Mouse (Mus musculus) liver, adult 2 months (tissue): ENCODE results near the gene Nsmf. TPM values are rescaled to one million over a fixed set of nuclear protein-coding genes. Genes with fewer than 3 reads are reported as not detected.
A peak's percentile ranks its signal among the peaks of the same experiment; 100 is the strongest.

ENCODE experiments used
- DNase-seq: peaks from one replicate; pipeline ENCODE4 v3.0.0-alpha.2; 2011; ENCODE audit warnings: low read depth, low spot score; ENCODE audit errors: extremely low read depth
- H3K27ac ChIP-seq: fragments of 200-500 bp; replicated peaks from 2 replicates; pipeline ENCODE4 v1.5.1; 2012; ENCODE audit warnings: low read depth, mild to moderate bottlenecking, control low read depth, inconsistent platforms, low read length; ENCODE audit not compliant: insufficient read depth
- H3K27me3 ChIP-seq: fragments of 200-500 bp; 2 replicates; pipeline ENCODE4 v1.6.1; 2012; ENCODE audit warnings: mild to moderate bottlenecking, moderate library complexity, low read length, inconsistent platforms; ENCODE audit not compliant: control insufficient read depth, insufficient read depth
- H3K36me3 ChIP-seq: fragments of 200-500 bp; 2 replicates; pipeline ENCODE4 v1.6.1; 2012; ENCODE audit warnings: low read length, inconsistent platforms; ENCODE audit not compliant: control insufficient read depth, insufficient read depth
- H3K4me1 ChIP-seq: fragments of 200-500 bp; 2 replicates; pipeline ENCODE4 v1.6.1; 2011; ENCODE audit warnings: low read length; ENCODE audit not compliant: control insufficient read depth, insufficient read depth
- H3K4me3 ChIP-seq: fragments of 200-500 bp; 2 replicates; pipeline ENCODE4 v1.5.1; 2011; ENCODE audit warnings: low read depth, mild to moderate bottlenecking, control low read depth, low read length, moderate library complexity; ENCODE audit not compliant: insufficient read depth
- H3K79me2 ChIP-seq: fragments of 200-500 bp; 2 replicates; pipeline ENCODE4 v1.6.1; 2012; ENCODE audit warnings: inconsistent platforms, mild to moderate bottlenecking, low read length, moderate library complexity; ENCODE audit not compliant: control insufficient read depth, insufficient read depth
- H3K9ac ChIP-seq: fragments of 200-500 bp; 2 replicates; pipeline ENCODE4 v1.6.1; 2012; ENCODE audit warnings: low read depth, mild to moderate bottlenecking, control low read depth, inconsistent platforms, low read length
- CTCF ChIP-seq: fragments of 200-500 bp; IDR thresholded peaks from 2 replicates; pipeline ENCODE4 v1.5.1; 2011; ENCODE audit warnings: low read depth, low read length, control low read depth
- POLR2A ChIP-seq: fragments of 200-500 bp; IDR thresholded peaks from 2 replicates; pipeline ENCODE4 v1.6.1; 2011; ENCODE audit warnings: low read length, control low read depth; ENCODE audit not compliant: insufficient read depth; ENCODE audit errors: extremely low read depth
- WGBS: fragments of 180-500 bp; shearing (Covaris S2); methylation state at CpG from one replicate; pipeline ENCODE4 v1.1.7; 2018; 5-methylcytosine and 5-hydroxymethylcytosine counted together
- polyA plus RNA-seq: library from polyadenylated mRNA; depleted of rRNA; stranded (reverse); fragments of >200 nt; gene quantifications from 2 replicates; pipeline ENCODE4 v1.2.3, GENCODE M21; 2012
- total RNA-seq: library from RNA; depleted of rRNA; stranded (reverse); fragments of >200 nt; gene quantifications from 2 replicates; pipeline ENCODE4 v1.2.3, GENCODE M21; 2014

The Nsmf gene
- total and polyA plus RNA-seq, 2 experiments = 76.2 to 219 TPM

DNA sequence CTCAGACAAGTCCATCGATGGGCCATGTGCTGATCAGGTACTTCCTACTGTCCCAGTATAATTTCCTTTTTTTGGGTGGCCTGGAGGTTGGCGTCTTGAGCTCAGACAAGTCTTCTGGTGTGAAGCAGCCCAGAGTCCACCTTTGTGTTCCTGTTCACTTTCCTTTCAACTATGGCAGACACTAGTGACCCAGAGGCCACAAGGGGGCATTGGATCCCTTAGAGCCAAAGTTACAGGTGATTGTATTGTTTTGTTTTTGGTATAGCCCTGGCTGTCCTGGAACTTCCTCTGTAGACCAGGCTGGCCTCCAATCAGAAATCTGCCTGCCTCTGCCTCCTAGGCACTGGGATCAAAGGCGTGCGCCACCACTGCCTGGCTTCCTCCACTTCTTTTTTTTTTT lies 18.2 kb downstream of the Nsmf start:
- Histone ChIP-seq H3K4me1 (peaks cover 7% of the 10 kb centered on the region), H3K36me3 (peaks cover 4% of the 10 kb centered on the region), H3K9ac (no peak overlapping the region), H3K79me2 (peaks cover 4% of the 10 kb centered on the region; the same call in 1 of the 2 replicates), H3K27ac (no peak overlapping the region), H3K4me3 (no peak overlapping the region), H3K27me3 (no peaks in the 10 kb centered on the region)
- 93% methylated on average over 4 of the region's 4 CpGs for WGBS
- DNase-seq = no peak
- TF ChIP-seq POLR2A = no peak
- no peak for TF ChIP-seq CTCF

- H3K4me1 ChIP-seq = peaks cover 9% of the 10 kb centered on the region
- H3K36me3 ChIP-seq = peaks cover 4% of the 10 kb centered on the region
- H3K27ac ChIP-seq = peak overlapping the region; percentile 33
- no peak overlapping the region for H3K4me3 ChIP-seq
- no peak for TF ChIP-seq CTCF
- no peak for TF ChIP-seq POLR2A
- no peaks in the 10 kb centered on the region for H3K27me3 ChIP-seq
- peak; percentile 94 for DNase-seq
- H3K9ac ChIP-seq = no peak overlapping the region
- WGBS = 25% methylated on average over 4 of the region's 4 CpGs
- peaks cover 4% of the 10 kb centered on the region; the same call in 1 of the 2 replicates for H3K79me2 ChIP-seq
Measured at GRCm38 (mm10) chr2:25075506-25075905, 21.4 kb downstream of the Nsmf start.

DNA sequence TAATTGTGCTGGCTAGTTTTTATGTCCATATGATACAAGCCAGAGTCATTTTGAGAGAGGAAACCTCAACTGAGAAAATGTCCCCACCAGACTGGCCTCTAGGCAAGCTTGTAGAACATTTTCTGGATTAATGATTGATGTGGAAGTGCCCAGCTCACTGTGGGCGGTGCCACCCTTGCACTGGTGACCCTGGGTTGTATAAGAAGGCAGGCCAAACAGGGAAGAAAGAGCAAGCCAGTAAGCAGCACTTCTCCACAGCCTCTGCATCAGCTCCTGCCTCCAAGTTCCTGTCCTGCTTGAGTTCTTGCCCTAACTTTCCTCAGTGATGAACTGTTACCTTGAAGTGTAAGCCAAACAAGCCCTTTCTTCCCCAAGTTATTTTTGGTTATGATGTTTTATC lies 24.8 kb downstream of the Nsmf start:
- H3K79me2 ChIP-seq = peaks cover 6% of the 10 kb centered on the region; the same call in 1 of the 2 replicates
- H3K4me3 ChIP-seq = peak overlapping the region; percentile 56
- H3K27ac ChIP-seq = peak overlapping the region; percentile 93
- 25% methylated on average over 1 of the region's 1 CpGs for WGBS
- peak; percentile 95 for DNase-seq
- H3K9ac ChIP-seq = peak overlapping the region; percentile 38; the same call in 1 of the 2 replicates
- H3K36me3 ChIP-seq = peaks cover 5% of the 10 kb centered on the region
- no peaks in the 10 kb centered on the region for H3K27me3 ChIP-seq
- H3K4me1 ChIP-seq = peaks cover 15% of the 10 kb centered on the region
- peak; percentile 88 for TF ChIP-seq POLR2A
- TF ChIP-seq CTCF = no peak

- 22% methylated on average over 5 of the region's 5 CpGs for WGBS
- H3K4me3 ChIP-seq = peak within 1 kb of the TSS; percentile 79
- peaks cover 2% of the 10 kb centered on the region; the same call in 1 of the 2 replicates for H3K79me2 ChIP-seq
- H3K27me3 ChIP-seq = no peaks in the 10 kb centered on the region
- peaks cover 13% of the 10 kb centered on the region for H3K36me3 ChIP-seq
- peak within 1 kb of the TSS; percentile 97 for H3K27ac ChIP-seq
- H3K9ac ChIP-seq = peak within 1 kb of the TSS; percentile 81
- TF ChIP-seq CTCF = no peak
- TF ChIP-seq POLR2A = peak; percentile 47
- DNase-seq = peak; percentile 98
- H3K4me1 ChIP-seq = peaks cover 17% of the 10 kb centered on the region
Measured at GRCm38 (mm10) chr2:25080076-25080475, 25.9 kb downstream of the Nsmf start, which contains the start of gene Entpd8. TSS of gene Entpd8 (plus strand) at chr2:25080304.

- Histone ChIP-seq H3K27me3 (no peaks in the 10 kb centered on the region), H3K4me1 (peaks cover 10% of the 10 kb centered on the region), H3K36me3 (peaks cover 15% of the 10 kb centered on the region), H3K79me2 (peaks cover 2% of the 10 kb centered on the region; the same call in 1 of the 2 replicates), H3K4me3 (no peak overlapping the region), H3K9ac (no peak overlapping the region), H3K27ac (no peak overlapping the region)
- DNase-seq = no peak
- no peak for TF ChIP-seq POLR2A
- TF ChIP-seq CTCF = no peak
- WGBS = 94% methylated on average over 4 of the region's 4 CpGs
Measured at GRCm38 (mm10) chr2:25083697-25084096, 29.5 kb downstream of the Nsmf start.

DNA sequence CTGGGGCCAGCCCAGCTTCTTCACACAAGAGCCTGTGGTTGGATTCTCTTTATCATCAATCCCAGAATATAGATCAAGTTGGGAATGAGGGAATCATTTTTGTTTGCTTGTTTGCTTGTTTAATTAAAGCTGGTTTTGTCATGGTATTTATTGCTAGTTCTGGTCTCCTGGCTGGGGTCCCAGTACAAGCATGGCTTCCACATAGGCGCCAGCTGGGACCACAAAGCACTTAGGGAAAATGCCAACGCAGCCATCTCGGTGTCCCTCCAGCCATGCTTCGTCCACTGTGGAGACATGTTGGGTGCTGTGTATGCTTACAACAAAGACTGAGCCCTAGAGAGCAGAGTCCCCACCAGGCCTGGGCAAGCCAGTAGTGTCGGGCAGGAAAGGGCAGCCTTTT lies 31.4 kb downstream of the Nsmf start:
- Histone ChIP-seq H3K9ac (no peak overlapping the region), H3K27ac (no peak overlapping the region), H3K4me3 (no peak overlapping the region), H3K36me3 (peaks cover 15% of the 10 kb centered on the region), H3K27me3 (no peaks in the 10 kb centered on the region), H3K4me1 (peaks cover 8% of the 10 kb centered on the region), H3K79me2 (peaks cover 2% of the 10 kb centered on the region; the same call in 1 of the 2 replicates)
- TF ChIP-seq POLR2A (no peak), CTCF (no peak)
- 95% methylated on average over 5 of the region's 5 CpGs for WGBS
- no peak for DNase-seq
